Mouse (Mus musculus): Measurements from ENCODE around the gene Cdh22.

DNA sequence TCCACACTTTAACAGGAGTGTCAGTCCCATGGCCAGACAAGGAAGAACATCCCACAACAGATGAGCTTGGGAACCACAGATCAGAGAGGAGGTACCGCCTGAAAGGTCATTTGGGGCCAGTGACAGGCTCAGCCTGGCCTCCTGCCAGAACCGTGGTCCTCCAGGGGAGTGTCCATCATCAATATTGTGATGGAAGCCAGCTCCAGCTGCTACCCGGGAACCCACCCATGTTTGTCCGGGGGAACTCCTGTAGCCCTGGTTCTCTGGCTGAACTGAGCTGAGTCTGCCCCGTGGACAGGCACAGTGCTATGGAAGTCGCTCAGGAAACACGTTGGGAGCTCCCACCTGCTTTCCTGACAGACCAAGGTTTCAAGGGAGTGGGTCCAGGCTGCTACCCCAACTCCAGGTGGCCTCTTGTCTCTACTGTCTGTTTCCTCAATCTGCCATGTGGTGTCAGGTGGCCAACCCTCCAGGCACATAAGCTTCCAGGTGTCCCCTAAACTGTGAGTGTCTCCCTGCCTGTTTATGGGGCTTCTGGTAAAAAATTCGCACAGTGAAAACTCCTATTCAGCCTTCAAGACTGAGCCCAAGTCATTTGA, 14.2 kb downstream of the Cdh22 start:
- TF ChIP-seq MAX (IDR thresholded peaks at IDR 0.05; ENCODE audit: low read depth) (no peak), POLR2A (IDR thresholded peaks at IDR 0.05; ENCODE audit: insufficient read length, low read depth) (no peak), USF1 (IDR thresholded peaks at IDR 0.05; ENCODE audit: low read depth) (no peak), TCF12 (IDR thresholded peaks at IDR 0.05; ENCODE audit: insufficient read depth, poor library complexity, severe bottlenecking) (no peak), MYOD1 (IDR thresholded peaks at IDR 0.05; ENCODE audit: control insufficient read depth in 1 of 3, insufficient read length in 2 of 3, low read depth in 2 of 3) (no peak), MYOG (IDR thresholded peaks at IDR 0.05; ENCODE audit: control insufficient read depth in 1 of 3, insufficient read depth in 1 of 3, insufficient read length in 2 of 3, low read depth in 2 of 3) (no peak), POLR2AphosphoS2 (IDR thresholded peaks at IDR 0.05; ENCODE audit: insufficient read length, low read depth) (no peak), CEBPB (IDR thresholded peaks at IDR 0.05; ENCODE audit: insufficient read depth, poor library complexity, severe bottlenecking) (no peak), E2F4 (IDR thresholded peaks at IDR 0.05; ENCODE audit: insufficient read depth) (no peak)

Data from myocyte (in vitro differentiated cells).